Mouse (Mus musculus): ENCODE measurements around the gene Trappc11. TPM values are rescaled to one million over a fixed set of nuclear protein-coding genes. Genes with fewer than 3 reads are reported as not detected.
A peak's percentile ranks its signal among the peaks of the same experiment; 100 is the strongest.

Gene Trappc11
- 10 to 100 TPM; 27.9 to 31.3 TPM for total RNA-seq (2021)
- long read RNA-seq, experiment 1, full-length matches to known transcripts = 8 of 23 reads
- long read RNA-seq, experiment 1, partial matches to known transcripts = 15 of 23 reads
- long read RNA-seq, experiment 1, other reads (novel, unspliced or antisense) = 0 of 23 reads
- long read RNA-seq, experiment 2, full-length matches to known transcripts = 10 of 15 reads
- long read RNA-seq, experiment 2, partial matches to known transcripts = 5 of 15 reads
- long read RNA-seq, experiment 2, other reads (novel, unspliced or antisense) = 0 of 15 reads

- peak; percentile 96 for DNase-seq
Measured at GRCm38 (mm10) chr8:47533344-47534125, at the start of gene Trappc11, which contains the start of gene Rwdd4a. Trappc11 (minus strand) TSS chr8:47533470. Rwdd4a (plus strand) TSS chr8:47533664.

- DNase-seq = no peak
Measured at GRCm38 (mm10) chr8:47581454-47581853, 48.2 kb upstream of the Trappc11 start.

- no peak for DNase-seq
Measured at GRCm38 (mm10) chr8:47573482-47573881, 40.2 kb upstream of the Trappc11 start.

- DNase-seq = no peak
Measured at GRCm38 (mm10) chr8:47570161-47570560, 36.9 kb upstream of the Trappc11 start.

GRCm38 (mm10) chr8:47568098-47568497, 34.8 kb upstream of the Trappc11 start:
- DNase-seq = no peak

GRCm38 (mm10) chr8:47566551-47566950, 33.3 kb upstream of the Trappc11 start:
- DNase-seq = no peak

- no peak for DNase-seq
Measured at GRCm38 (mm10) chr8:47560801-47561200, 27.5 kb upstream of the Trappc11 start.

- DNase-seq = no peak
Measured at GRCm38 (mm10) chr8:47558274-47558673, 25.0 kb upstream of the Trappc11 start.

- DNase-seq = no peak
Measured at GRCm38 (mm10) chr8:47556446-47556845, 23.2 kb upstream of the Trappc11 start.

- DNase-seq = peak; percentile 25
Measured at GRCm38 (mm10) chr8:47553613-47554012, 20.3 kb upstream of the Trappc11 start.

- DNase-seq = no peak
Measured at GRCm38 (mm10) chr8:47547102-47547501, 13.8 kb upstream of the Trappc11 start.

- DNase-seq = no peak
Measured at GRCm38 (mm10) chr8:47544094-47544493, 10.8 kb upstream of the Trappc11 start.

GRCm38 (mm10) chr8:47542746-47543145, 9.5 kb upstream of the Trappc11 start:
- DNase-seq = no peak

- DNase-seq = no peak
Measured at GRCm38 (mm10) chr8:47538323-47538722, 5.1 kb upstream of the Trappc11 start.

GRCm38 (mm10) chr8:47528094-47528493, 5.2 kb downstream of the Trappc11 start:
- DNase-seq = no peak

- no peak for DNase-seq
Measured at GRCm38 (mm10) chr8:47513601-47514000, 19.7 kb downstream of the Trappc11 start.

- no peak for DNase-seq
Measured at GRCm38 (mm10) chr8:47510930-47511329, 22.3 kb downstream of the Trappc11 start.

GRCm38 (mm10) chr8:47505431-47505830, 27.8 kb downstream of the Trappc11 start:
- DNase-seq = no peak

GRCm38 (mm10) chr8:47502546-47502945, 30.7 kb downstream of the Trappc11 start:
- DNase-seq = no peak

GRCm38 (mm10) chr8:47501994-47502393, 31.3 kb downstream of the Trappc11 start:
- no peak for DNase-seq

GRCm38 (mm10) chr8:47495428-47495827, 37.8 kb downstream of the Trappc11 start:
- DNase-seq = no peak

- no peak for DNase-seq
Measured at GRCm38 (mm10) chr8:47494602-47495153, 38.6 kb downstream of the Trappc11 start.

GRCm38 (mm10) chr8:47493106-47493505, 40.2 kb downstream of the Trappc11 start:
- no peak for DNase-seq

Data from adrenal gland, postnatal 10 days (tissue).